Mouse (Mus musculus): Measurements from ENCODE around the gene Tenm2. TPM values are rescaled to one million over a fixed set of nuclear protein-coding genes. Genes with fewer than 3 reads are reported as not detected.

The Tenm2 gene
- total RNA-seq, 2 experiments from 2014 or later = 163 to 177 TPM

GRCm38 (mm10) chr11:36512468-36512867, 723.3 kb downstream of the Tenm2 start:
- intact Hi-C loops (cut with DNase I) = no loop called here
- DNase-seq = peak; percentile 17

DNA sequence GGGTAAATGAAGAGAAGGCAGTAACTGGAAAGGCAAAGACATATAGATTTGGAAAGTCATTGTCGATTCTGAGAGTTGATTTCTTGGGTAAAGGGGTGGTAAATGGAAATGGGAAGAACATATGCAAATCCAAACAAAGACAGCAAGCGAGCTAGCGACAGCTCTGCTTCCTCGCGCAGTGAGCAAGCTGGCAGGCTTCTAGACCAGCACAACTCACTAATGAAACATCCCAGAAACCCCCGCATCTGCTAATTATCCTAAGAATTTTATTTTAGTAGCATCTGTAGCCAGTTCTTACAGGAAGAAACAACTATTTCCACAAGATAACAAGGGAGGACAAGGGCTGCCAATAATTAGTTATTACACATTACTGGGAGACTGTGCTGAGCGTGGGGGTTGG, 727.5 kb downstream of the Tenm2 start:
- intact Hi-C loops (cut with DNase I) = no loop called here
- no peak for DNase-seq

DNA sequence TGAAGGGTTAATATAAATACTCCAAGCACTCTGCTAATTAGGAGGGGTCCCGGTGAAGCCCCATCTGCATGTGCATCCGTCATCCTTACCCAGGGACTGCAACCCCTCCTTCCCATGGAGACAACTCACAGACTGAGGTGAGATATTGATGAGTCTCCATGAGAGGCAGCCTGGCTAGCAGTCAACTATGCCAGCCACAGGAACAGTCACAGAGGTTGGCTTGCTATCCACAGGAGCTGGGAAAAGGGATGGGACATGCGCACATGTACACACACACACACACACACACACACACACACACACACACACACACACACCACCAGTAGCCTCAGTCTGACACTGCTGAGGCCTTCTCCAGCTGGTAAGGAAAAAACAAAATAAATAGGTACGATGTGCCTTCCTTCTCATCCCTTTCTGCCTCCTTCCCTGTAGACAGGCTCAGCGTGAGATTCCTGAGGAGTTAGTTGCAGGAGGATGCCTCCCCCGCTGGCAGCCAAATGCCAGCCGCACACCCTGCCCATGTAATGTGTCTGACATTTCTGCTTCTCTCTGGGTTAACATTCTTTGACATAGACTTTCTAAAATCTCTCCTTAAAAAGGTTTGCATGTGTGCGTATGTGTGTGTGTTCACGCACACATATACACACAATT, 740.7 kb downstream of the Tenm2 start:
- DNase-seq = no peak
- intact Hi-C loops (cut with DNase I) = no loop called here

GRCm38 (mm10) chr11:36492274-36492673, 743.5 kb downstream of the Tenm2 start:
- peak; percentile 81 for DNase-seq
- intact Hi-C loops (cut with DNase I) = no loop called here

- intact Hi-C loops (cut with DNase I) = no loop called here
- DNase-seq = no peak
Observed at GRCm38 (mm10) chr11:36490085-36490484, 745.7 kb downstream of the Tenm2 start.

DNA sequence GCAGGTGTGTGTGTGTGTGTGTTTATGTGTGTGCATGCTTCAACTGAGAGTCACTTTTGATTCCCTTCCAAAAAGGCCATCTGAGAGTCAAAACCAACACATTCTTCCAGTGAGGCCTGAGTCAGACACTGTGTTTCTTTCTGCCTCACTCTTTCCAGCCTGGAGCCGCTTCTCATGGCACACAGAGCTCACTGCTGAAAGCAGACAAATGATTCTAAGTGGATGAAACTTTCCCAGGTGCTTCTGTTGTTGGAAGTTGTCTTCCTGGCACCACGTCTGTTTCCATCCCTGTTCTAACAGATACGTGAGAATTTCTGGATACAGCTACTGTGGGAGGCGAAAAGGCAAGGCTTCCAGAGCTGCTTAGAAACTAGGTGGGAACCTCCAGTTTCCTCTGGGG, 747.1 kb downstream of the Tenm2 start:
- intact Hi-C loops (cut with DNase I) = no loop called here
- DNase-seq = no peak

- DNase-seq = no peak
- intact Hi-C loops (cut with DNase I) = no loop called here
Observed at GRCm38 (mm10) chr11:36486092-36486491, 749.7 kb downstream of the Tenm2 start.

GRCm38 (mm10) chr11:36484466-36485069, 751.2 kb downstream of the Tenm2 start:
- intact Hi-C loops (cut with DNase I) = no loop called here
- no peak for DNase-seq

DNA sequence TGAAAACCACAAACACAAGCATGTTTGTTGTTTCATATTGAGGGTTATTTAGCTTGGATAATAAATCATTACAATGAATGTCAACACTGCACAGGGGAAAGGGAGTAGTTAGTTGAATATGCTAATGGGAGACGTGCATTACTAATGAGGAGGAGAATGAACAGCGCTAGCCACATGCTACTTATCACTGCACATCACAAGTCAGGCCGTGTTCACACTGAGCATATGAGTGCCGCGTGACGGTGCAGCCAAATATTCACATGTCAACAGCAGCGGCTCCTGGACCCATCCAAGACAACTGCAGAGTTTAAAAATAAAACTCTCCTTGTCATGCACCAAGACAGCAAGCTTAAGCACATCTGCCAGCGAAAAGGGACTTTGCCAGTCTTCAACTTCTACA, 753.6 kb downstream of the Tenm2 start:
- DNase-seq = no peak
- intact Hi-C loops (cut with DNase I) = no loop called here

- intact Hi-C loops (cut with DNase I) = no loop called here
- DNase-seq = no peak
Observed at GRCm38 (mm10) chr11:36481524-36481923, 754.2 kb downstream of the Tenm2 start.

- intact Hi-C loops (cut with DNase I) = no loop called here
- no peak for DNase-seq
Observed at GRCm38 (mm10) chr11:36481086-36481485, 754.7 kb downstream of the Tenm2 start.

GRCm38 (mm10) chr11:36469811-36470551, 765.8 kb downstream of the Tenm2 start:
- intact Hi-C loops (cut with DNase I) = no loop called here

DNA sequence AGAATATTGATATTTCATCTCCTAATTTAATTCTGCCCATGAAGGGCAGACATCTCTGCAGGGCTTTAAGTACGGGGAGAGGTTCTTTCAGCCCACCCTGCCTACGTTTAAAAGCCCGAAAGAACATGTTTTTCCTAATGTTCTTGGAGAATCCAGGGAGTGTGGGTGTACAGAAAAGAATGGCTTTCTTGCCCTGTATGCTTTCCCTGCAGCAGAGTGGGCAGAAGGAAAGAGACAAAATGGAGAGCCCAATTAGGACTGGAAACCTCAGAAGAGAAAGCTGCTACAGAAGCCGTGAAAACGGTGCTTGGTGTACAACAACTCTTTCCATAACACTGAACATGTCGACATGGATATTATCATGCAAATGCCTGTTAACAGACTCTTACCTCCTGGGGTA, 777.3 kb downstream of the Tenm2 start:
- intact Hi-C loops (cut with DNase I) = no loop called here
- DNase-seq = no peak

More at GRCm38 (mm10) chr11:36469811-36470551, 765.8 kb downstream of the Tenm2 start:
- DNase-seq = peak; percentile 62

GRCm38 (mm10) chr11:36454076-36454475, 781.7 kb downstream of the Tenm2 start:
- no peak for DNase-seq
- intact Hi-C loops (cut with DNase I) = no loop called here

DNA sequence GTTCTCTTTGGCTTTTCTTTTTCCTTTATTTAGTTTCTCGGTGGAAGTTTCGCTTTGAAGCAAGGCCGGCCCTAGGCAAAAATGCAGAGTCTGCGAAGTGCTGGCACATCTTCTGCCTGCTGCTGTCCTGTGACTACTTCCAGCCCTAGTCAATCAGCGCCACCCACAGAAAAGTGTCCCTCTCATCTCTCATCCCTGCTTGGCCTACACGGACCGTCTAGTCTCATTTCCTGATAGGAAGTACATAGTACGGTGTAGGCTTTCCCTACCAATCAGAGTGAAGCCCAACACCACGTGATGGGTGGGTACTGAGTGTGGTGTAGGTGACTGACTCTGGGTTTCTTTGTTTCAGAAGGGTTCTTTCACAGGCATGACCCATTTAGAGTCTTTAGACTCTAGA, 783.3 kb downstream of the Tenm2 start:
- intact Hi-C loops (cut with DNase I) = no loop called here

GRCm38 (mm10) chr11:36446351-36446750, 789.4 kb downstream of the Tenm2 start:
- no peak for DNase-seq
- intact Hi-C loops (cut with DNase I) = no loop called here

More for the DNA sequence above, 783.3 kb downstream of the Tenm2 start:
- DNase-seq = no peak

- DNase-seq = no peak
- intact Hi-C loops (cut with DNase I) = no loop called here
Observed at GRCm38 (mm10) chr11:36443821-36444220, 791.9 kb downstream of the Tenm2 start.

GRCm38 (mm10) chr11:36441801-36442200, 794.0 kb downstream of the Tenm2 start:
- DNase-seq = no peak
- intact Hi-C loops (cut with DNase I) = no loop called here

DNA sequence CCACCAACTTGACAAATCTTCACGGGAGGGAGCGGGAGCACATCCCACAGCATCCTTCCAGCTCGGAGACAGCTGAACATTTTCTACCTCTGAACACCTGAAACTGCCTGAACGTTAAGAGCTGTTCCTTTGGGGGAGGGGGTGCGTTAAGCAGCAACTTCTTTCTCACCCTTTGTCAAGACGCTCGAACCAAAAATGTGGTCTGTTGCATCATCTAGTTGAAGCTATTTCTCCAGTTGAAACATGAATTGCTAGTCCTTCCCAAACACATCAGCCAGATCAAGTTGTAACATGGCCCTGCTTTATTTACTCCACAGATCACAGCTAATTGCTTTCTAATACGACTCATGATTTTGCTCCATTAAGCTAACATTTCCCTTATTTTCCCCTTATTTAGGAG, 799.5 kb downstream of the Tenm2 start:
- no peak for DNase-seq
- intact Hi-C loops (cut with DNase I) = no loop called here

- intact Hi-C loops (cut with DNase I) = no loop called here
- peak; percentile 55 for DNase-seq
Observed at GRCm38 (mm10) chr11:36428947-36429346, 806.8 kb downstream of the Tenm2 start.

DNA sequence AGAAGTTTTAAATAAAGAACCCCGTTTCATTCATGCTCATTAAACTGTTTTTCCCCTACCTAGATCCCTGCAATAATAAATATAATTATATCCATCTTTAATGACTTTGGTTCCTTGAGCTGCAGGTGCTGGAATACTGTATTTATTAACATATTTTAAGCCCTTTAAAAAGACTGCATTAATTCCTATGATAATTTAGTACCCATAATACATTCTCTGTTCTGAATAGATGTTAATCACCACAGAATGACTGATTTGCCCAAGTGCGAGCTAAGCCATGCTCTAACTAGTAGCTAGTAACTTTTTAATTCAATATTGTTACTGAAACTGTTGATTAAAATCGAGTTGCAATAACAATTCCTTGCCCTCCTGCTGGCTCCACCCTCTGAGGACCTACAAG, 810.8 kb downstream of the Tenm2 start:
- intact Hi-C loops (cut with DNase I) = no loop called here
- DNase-seq = no peak

DNA sequence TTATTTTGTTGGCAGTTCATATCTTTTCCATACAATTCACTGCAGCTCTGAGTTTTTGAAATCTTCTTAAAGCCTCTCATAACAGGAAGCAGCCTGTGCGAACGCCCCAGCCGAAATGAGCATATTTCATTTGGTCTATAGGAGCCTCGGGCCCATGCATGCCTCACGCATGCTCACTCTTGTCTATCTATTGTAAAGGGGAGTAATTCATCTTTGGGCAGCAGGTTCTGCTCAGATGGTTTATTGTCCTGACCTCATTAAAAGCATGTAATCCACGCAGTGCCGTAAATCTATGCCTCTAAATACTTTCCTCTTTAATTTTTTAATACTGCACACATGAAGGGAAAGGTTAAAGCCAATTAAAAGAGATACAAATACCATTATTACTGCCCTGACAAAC, 815.7 kb downstream of the Tenm2 start:
- no peak for DNase-seq
- intact Hi-C loops (cut with DNase I) = no loop called here

All from left cerebral cortex, postnatal 4 days (tissue).